Mouse (Mus musculus) macrophage (primary cell): ENCODE results near the gene Dnah10. TPM values are rescaled to one million over a fixed set of nuclear protein-coding genes. Genes with fewer than 3 reads are reported as not detected.
"Not testable (repeated sequence)": the region's sequence is repeated elsewhere in the genome, so short reads cannot be mapped to it uniquely, and the experiment has no call there.

Experiments
- H3K27ac ChIP-seq: fragments of 350-480 bp; formaldehyde crosslinking; 2 replicates; pipeline ENCODE4 v1.9.0; 2021
- H3K36me3 ChIP-seq: fragments of 350-480 bp; formaldehyde crosslinking; 2 replicates; pipeline ENCODE4 v1.9.0; 2021; ENCODE audit errors: inconsistent target
- H3K4me3 ChIP-seq: fragments of 350-480 bp; formaldehyde crosslinking; 2 replicates; pipeline ENCODE4 v1.9.0; 2021; ENCODE audit errors: inconsistent target
- H3K79me2 ChIP-seq: fragments of 350-480 bp; formaldehyde crosslinking; 2 replicates; pipeline ENCODE4 v1.9.0; 2021; ENCODE audit errors: inconsistent target
- WGBS: methylation state at CpG from one replicate; pipeline ENCODE4 v1.1.7; 2026; ENCODE audit warnings: inconsistent platforms; ENCODE audit not compliant: missing documents; 5-methylcytosine and 5-hydroxymethylcytosine counted together
- polyA plus RNA-seq: library from polyadenylated mRNA; stranded (reverse); fragments of 250-400 nt; gene quantifications from 3 replicates; pipeline ENCODE4 v1.2.4, GENCODE M21; 2018; ENCODE audit warnings: inconsistent platforms

The Dnah10 gene
- polyA plus RNA-seq, 1 experiment from 2014 or later, result not detected

DNA sequence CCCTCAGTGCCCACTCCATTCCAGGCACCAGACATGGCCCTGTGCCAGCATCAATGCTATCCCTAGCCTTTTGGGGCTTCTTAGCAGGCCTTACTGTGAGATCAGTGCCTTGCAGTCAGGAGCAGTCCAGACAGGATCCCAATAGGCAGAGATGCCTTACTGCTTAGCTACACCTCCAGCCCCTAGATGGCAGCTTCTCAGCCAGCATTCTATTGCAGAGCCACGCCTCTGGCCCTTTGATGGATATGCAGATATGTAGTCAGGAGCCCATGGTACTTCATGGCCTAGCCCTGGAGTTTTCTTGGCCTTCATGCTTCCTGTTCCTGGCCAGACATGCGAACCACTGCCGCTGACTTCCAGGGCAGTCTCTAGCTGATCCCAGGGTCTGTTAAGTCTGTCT lies 49.7 kb downstream of the Dnah10 start:
- Histone ChIP-seq H3K27ac (no peak overlapping the region), H3K4me3 (no peak overlapping the region), H3K79me2 (no peaks in the 10 kb centered on the region), H3K36me3 (no peaks in the 10 kb centered on the region)
- 76% methylated on average over 3 of the region's 3 CpGs for WGBS

DNA sequence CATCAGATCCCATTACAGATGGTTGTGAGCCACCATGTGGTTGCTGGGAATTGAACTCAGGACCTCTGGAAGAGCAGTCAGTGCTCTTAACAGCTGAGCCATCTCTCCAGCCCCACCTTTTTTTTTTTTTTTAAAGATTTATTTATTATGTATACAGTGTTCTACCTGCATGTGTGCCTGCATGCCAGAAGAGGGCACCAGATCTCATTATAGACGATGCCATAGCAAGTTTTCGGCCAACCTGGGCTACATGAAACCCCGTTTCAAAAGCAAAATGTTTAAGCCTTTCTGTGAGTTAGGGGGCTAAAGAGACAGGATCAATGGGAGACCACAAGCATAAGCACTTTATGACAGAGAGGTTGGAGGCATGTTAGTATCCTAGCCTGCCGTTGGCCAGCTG lies 51.4 kb downstream of the Dnah10 start:
- WGBS, result 85% methylated on average over 4 of the region's 4 CpGs
- H3K79me2 ChIP-seq, H3K36me3 ChIP-seq, H3K4me3 ChIP-seq, H3K27ac ChIP-seq: not testable (repeated sequence)

DNA sequence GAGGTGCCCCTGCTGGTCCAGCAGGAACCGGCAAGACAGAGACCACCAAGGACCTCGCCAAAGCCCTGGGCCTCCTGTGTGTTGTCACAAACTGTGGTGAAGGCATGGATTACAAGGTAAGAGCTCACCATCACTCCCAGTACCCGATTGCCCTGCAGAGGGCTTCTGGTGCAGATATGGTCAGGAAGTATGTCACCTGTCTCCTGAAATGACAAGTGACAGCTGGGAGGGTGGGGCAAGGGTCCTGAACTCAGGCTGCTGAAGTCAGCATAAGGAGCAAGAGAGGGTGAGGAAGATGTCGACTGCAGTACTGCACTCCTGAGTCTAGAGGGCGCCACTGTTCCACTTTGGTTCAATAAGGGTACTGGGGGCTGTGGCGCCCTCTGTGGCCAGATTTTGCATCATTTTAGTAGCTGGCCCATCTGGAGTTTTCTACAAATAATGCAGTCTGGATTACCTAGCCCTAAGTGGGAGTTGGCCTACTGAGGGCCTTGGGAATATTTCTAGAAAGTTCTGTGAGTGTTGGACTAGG lies 52.4 kb downstream of the Dnah10 start:
- 53% methylated on average over 6 of the region's 6 CpGs for WGBS
- Histone ChIP-seq H3K79me2 (no peaks in the 10 kb centered on the region), H3K4me3 (no peak overlapping the region), H3K27ac (no peak overlapping the region), H3K36me3 (no peaks in the 10 kb centered on the region)

DNA sequence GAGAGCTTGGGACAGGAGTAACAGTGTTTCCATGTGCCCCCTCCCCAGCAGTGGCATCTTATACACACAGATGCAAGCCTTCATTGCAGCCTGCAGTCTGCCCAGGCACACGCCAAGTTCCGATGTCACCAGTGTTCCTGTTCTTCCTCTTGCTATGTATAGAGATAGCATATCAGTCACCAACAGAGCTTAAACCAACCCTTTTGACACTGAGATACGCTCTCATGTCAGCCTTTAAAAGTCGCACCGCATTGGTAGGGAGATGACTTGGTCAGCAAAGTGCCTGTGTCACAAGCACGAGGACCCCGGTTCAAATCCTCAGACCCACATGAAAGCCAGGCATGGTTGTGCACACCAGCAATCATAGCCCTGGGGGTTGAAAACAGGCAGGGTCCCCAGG lies 55.0 kb downstream of the Dnah10 start:
- no peak overlapping the region for H3K27ac ChIP-seq
- no peaks in the 10 kb centered on the region for H3K79me2 ChIP-seq
- H3K4me3 ChIP-seq, result no peak overlapping the region
- 98% methylated on average over 7 of the region's 7 CpGs for WGBS
- H3K36me3 ChIP-seq, result no peaks in the 10 kb centered on the region

DNA sequence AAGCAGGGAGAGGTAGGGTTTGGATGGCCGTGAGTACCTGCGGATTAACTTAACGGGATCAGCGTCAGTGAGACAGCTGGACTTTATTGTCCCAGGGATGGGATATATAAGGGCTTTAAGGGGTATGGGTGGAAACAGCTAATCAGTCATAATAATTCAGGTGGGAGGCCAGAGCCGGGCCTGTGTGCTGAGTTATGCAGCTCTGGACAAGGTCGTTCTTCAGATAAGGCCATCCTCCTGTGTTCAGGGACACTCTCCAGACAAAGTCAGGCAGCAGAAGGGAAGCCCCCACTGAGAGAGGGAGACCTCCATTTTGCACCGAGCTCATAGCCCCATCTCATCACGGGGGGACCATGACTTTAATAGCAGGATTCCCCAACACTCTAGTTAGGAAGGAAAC lies 56.8 kb downstream of the Dnah10 start:
- Histone ChIP-seq H3K36me3 (no peaks in the 10 kb centered on the region), H3K79me2 (no peaks in the 10 kb centered on the region), H3K27ac (no peak overlapping the region), H3K4me3 (no peak overlapping the region)
- 92% methylated on average over 8 of the region's 8 CpGs for WGBS

DNA sequence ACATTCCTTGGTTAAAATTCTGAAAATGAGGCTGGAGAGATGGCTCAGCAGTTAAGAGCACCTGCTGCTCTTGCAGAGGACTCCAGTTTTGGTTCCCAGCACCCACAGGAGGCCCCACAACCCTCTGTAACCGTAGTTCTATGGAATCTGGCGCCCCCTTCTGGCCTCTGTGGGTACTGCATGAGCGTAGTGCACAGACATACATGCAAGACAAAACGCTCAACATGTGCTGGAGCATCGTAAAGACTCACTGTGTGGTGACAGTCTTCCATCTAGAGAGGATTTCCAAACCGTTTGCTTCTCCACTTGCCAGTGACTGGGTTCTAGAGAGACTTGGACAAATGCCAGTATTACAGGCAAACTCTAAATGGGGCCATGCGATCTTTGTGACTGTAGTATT lies 60.8 kb downstream of the Dnah10 start:
- Histone ChIP-seq H3K36me3 (no peaks in the 10 kb centered on the region), H3K4me3 (no peak overlapping the region), H3K27ac (no peak overlapping the region), H3K79me2 (no peaks in the 10 kb centered on the region)
- 82% methylated on average over 7 of the region's 7 CpGs for WGBS

DNA sequence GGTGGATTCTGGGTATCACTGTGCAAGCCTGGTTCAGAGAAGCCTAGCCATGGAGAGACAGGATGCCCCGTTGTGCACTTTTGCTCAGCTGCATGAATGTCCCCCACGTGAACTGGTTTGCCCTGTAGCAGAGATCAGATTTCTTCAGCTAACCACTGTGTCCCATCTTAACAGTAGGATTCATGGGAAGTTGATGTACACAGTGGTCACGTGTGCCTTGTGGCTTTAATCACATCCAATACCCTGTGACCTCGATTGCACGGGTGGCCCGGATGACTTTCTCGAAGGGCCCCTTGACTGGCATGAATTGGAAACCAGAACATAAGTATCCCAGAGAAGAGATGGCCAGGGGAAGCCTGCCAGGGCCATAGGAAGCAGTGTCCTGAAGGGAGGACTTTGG lies 67.2 kb downstream of the Dnah10 start:
- H3K79me2 ChIP-seq, result no peaks in the 10 kb centered on the region
- no peak overlapping the region for H3K27ac ChIP-seq
- H3K4me3 ChIP-seq, result no peak overlapping the region
- WGBS, result 87% methylated on average over 7 of the region's 7 CpGs
- H3K36me3 ChIP-seq, result no peaks in the 10 kb centered on the region

DNA sequence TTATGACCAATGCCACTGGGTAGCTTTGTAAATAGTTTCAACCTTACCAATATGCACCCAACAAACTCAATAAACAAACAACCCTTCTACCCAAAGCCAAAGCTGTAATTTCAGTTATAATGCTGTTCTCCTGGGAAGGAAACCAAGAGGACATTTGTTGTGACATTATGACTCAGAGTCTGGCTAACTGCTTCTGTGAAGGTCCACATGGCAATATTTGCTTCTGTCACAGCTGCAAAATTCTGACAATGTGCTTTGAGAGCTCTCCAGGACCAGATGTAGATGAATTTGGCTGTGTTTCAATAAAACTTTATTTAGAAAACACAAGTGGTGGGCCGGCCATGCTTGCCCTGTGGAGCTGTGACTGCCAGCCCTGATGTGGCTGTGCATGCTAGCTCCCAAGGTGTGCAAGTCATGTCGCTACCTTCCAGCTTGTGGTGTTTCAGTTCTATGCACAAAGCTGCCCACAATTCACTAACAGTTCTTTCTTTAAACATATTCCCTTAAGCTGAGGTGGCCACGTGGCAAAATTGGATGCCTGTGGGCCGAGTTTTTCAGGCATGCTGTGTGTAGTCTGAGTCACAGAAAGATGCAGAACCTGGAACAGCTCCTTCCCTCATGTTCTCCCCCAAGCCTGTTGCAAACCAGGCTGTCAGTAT lies 85.0 kb downstream of the Dnah10 start:
- no peaks in the 10 kb centered on the region for H3K79me2 ChIP-seq
- no peaks in the 10 kb centered on the region for H3K36me3 ChIP-seq
- H3K4me3 ChIP-seq, result no peak overlapping the region
- 90% methylated on average over 4 of the region's 4 CpGs for WGBS
- no peak overlapping the region for H3K27ac ChIP-seq

DNA sequence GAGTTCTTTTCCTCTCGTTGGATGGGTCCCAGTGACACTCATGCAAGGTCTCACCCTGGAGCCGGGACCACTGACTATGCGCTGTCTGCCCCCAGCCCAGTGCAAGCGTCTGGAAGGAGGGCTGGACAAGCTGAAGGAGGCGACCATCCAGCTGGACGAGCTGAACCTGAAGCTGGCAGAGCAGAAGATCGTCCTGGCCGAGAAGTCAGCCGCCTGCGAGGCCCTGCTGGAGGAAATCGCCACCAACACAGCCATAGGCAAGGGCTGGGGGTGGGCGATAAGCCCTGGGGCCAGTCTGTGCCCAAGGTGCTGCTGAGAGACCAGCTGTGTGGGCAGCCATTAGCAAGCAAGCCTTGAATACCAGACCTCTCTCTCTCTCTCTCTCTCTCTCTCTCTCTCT lies 87.6 kb downstream of the Dnah10 start:
- no peak overlapping the region for H3K4me3 ChIP-seq
- no peaks in the 10 kb centered on the region for H3K79me2 ChIP-seq
- 86% methylated on average over 12 of the region's 12 CpGs for WGBS

DNA sequence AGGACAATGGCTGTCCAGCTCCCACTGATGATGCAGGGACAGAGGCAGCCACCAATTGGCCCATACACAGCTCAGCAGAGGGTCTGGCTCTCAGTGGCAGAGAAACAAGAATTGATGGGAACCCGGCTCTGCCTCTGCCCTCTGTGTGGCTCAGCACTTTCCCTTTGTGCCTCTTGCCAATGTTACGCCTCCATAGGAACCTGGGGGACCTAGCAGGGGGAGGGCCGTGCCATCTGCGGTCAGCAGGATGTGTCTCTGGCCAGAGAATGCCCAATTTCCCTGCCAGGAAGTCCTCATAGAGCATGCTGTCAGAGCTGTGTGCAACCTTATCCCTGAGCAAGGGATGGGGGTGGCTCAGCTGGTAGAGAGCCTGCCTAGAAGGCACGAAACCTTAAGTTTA lies 89.9 kb downstream of the Dnah10 start:
- WGBS, result 49% methylated on average over 2 of the region's 5 CpGs
- Histone ChIP-seq H3K79me2 (no peaks in the 10 kb centered on the region), H3K4me3 (no peak overlapping the region), H3K27ac (no peak overlapping the region), H3K36me3 (no peaks in the 10 kb centered on the region)

More for the DNA sequence above, 87.6 kb downstream of the Dnah10 start:
- no peaks in the 10 kb centered on the region for H3K36me3 ChIP-seq
- no peak overlapping the region for H3K27ac ChIP-seq

DNA sequence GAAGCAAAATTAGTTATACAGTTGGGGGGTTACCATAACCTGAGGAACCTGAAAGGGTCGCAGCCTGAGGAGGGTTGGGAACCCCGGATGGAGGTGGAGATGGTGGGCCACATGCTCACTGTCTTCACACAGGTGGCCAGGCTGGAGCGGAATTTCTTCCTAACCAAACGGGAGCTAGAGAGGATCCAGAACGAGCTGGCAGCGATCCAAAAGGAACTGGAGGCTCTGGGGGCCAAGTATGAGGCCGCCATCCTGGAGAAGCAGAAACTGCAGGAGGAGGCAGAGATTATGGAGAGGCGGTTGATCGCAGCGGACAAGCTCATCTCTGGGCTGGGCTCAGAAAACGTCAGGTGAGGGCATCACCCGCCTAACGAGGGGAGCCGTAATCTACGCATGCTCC lies 92.2 kb downstream of the Dnah10 start:
- Histone ChIP-seq H3K4me3 (no peak overlapping the region), H3K27ac (no peak overlapping the region), H3K79me2 (no peaks in the 10 kb centered on the region), H3K36me3 (no peaks in the 10 kb centered on the region)
- 92% methylated on average over 13 of the region's 15 CpGs for WGBS

DNA sequence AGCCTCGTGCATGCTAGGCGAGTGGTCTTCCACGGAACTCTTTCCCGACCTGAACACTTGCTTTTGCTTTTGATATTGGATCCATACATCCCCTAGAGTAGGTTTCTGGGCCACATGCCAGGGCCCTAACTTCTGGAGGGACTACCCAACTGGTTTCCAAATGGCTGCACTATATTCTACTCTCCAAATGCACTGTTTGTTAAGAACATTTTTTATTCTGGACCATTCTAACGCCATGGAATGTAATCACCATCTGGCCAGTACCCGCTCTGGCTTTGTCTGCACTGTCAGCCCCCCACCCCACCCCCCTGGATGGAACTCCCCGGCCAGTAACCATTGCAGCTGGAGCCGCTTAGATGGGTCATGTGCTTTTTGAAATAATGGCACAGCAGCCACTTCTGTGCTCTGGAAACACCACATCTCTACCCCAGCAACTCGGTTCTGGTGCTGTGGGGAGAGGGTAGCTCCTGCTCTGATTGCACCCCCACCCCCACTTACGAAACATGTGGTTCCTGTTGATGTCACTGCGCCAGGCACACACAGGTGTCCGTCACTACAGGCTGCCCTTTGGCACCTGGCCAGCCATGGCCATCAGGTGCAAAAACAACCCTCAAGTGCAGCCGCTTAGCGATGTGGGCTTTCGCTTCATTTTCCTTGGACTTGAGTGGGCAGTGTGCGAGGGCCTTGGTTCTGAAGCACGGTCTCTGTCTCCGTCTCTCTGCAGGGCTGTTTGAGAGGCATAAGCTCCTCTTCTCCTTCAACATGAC lies 97.4 kb downstream of the Dnah10 start:
- no peak overlapping the region for H3K4me3 ChIP-seq
- H3K27ac ChIP-seq, result no peak overlapping the region
- H3K36me3 ChIP-seq, result no peaks in the 10 kb centered on the region
- 75% methylated on average over 18 of the region's 18 CpGs for WGBS
- H3K79me2 ChIP-seq, result no peaks in the 10 kb centered on the region

DNA sequence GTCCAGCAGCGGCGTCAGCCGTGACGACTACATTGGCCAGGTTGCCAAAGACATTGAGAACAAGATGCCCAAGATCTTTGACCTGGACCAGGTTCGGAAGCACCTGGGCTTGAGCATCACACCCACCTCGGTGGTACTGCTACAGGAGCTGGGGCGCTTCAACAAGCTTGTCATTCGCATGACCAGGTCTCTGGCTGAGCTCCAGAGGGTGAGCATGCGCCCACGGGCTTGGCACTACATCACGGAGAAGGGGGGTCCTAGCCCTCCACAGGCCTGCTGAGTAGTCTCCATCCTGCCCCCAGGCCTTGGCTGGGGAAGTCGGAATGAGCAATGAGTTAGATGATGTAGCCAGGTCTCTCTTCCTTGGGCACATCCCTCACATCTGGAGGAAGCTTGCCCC lies 105.4 kb downstream of the Dnah10 start:
- 92% methylated on average over 12 of the region's 12 CpGs for WGBS
- H3K4me3 ChIP-seq, result no peak overlapping the region
- H3K79me2 ChIP-seq, result no peaks in the 10 kb centered on the region
- H3K36me3 ChIP-seq, result no peaks in the 10 kb centered on the region
- no peak overlapping the region for H3K27ac ChIP-seq

DNA sequence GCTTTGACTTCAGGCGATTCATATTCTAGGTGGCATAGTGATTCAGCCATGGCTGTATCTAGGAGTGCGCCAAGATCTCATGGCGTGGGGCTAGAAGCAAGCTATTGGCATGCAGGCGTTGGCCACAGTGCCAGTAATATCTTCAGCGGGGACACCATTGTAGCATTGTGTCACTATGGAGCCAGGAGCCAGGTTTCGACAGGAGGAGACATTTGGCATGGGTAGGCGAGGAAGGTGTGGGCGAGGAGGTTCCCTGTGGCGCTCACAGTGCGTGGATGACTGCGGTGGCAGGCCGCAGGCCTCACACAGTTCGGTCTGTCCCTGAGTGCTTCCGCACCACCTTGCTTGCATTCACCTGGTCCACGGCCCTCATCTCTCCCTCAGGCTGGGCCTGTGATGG lies 110.3 kb downstream of the Dnah10 start:
- Histone ChIP-seq H3K27ac (no peak overlapping the region), H3K79me2 (no peaks in the 10 kb centered on the region), H3K36me3 (no peaks in the 10 kb centered on the region), H3K4me3 (no peak overlapping the region)
- WGBS, result 96% methylated on average over 15 of the region's 15 CpGs

DNA sequence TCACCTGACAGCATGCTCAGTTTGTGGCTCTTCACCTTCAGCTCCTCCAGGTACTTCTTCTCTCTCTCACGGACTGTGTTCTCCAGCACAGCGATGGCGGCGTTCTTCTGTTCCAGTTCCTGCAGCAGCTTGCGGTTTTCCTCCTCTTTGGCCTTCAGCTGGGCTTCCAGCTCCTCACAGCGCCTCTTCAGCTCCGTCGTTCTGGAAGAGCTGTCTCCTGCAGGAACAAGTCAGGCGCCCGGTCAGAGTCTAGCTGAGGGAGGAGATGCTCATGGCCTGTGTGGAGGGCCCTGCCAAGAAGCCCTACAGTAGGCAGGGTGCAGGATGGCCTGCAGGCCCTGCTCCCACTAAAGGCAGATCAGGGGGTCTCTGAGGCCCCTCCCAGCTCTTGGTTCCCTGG lies 111.2 kb downstream of the Dnah10 start:
- Histone ChIP-seq H3K36me3 (no peaks in the 10 kb centered on the region), H3K79me2 (no peaks in the 10 kb centered on the region), H3K4me3 (no peak overlapping the region), H3K27ac (no peak overlapping the region)
- 87% methylated on average over 10 of the region's 10 CpGs for WGBS
